Mouse (Mus musculus): ENCODE measurements at regions not wholly inside any gene's neighbourhood (a gene's known extent, or its start where the extent isn't known, plus 50 kb on each side); places are given as distances from the start of the nearest gene placed in this dataset.
"Not testable (repeated sequence)": the region's sequence is repeated elsewhere in the genome, so short reads cannot be mapped to it uniquely, and the experiment has no call there.

- Histone ChIP-seq H3K4me3 (replicated peaks; ENCODE audit: insufficient read depth, low read depth, low read length) (no peak overlapping the region), H3K4me1 (ENCODE audit: control insufficient read depth, insufficient read depth, low read length) (no peaks in the 10 kb centered on the region), H3K27ac (ENCODE audit: insufficient read depth, low read length) (no peak overlapping the region), H3K27me3 (ENCODE audit: control insufficient read depth, insufficient read depth, low read length) (no peaks in the 10 kb centered on the region)
- TF ChIP-seq CTCF (IDR thresholded peaks at IDR 0.05; ENCODE audit: borderline replicate concordance, insufficient read depth, low read depth, low read length) (no peak), POLR2A (IDR thresholded peaks at IDR 0.05; ENCODE audit: borderline replicate concordance, insufficient read depth, low read length) (no peak)
- no peak for DNase-seq
- WGBS, result 91% methylated on average over 7 of the region's 7 CpGs
These were observed 50.8 kb upstream of the Elmo1 start for GRCm38 (mm10) chr13:20039590-20039989.

- H3K27ac ChIP-seq (ENCODE audit: insufficient read depth, low read length), result no peak overlapping the region
- DNase-seq, result peak in 1 of 2 experiments; percentile 9
- WGBS, result 33% methylated on average over 11 of the region's 11 CpGs
- no peaks in the 10 kb centered on the region for H3K4me1 ChIP-seq (ENCODE audit: control insufficient read depth, insufficient read depth, low read length)
- H3K4me3 ChIP-seq (replicated peaks; ENCODE audit: insufficient read depth, low read depth, low read length), result no peak overlapping the region
- TF ChIP-seq CTCF (IDR thresholded peaks at IDR 0.05; ENCODE audit: borderline replicate concordance, insufficient read depth, low read depth, low read length), result peak; percentile 40; the same call in 1 of the 2 replicates
- no peak for TF ChIP-seq POLR2A (IDR thresholded peaks at IDR 0.05; ENCODE audit: borderline replicate concordance, insufficient read depth, low read length)
- H3K27me3 ChIP-seq (ENCODE audit: control insufficient read depth, insufficient read depth, low read length), result no peaks in the 10 kb centered on the region
These were observed 51.9 kb upstream of the Elmo1 start for GRCm38 (mm10) chr13:20038463-20038862.

- H3K4me3 ChIP-seq (replicated peaks; ENCODE audit: insufficient read depth, low read depth, low read length), result no peak overlapping the region
- H3K4me1 ChIP-seq (ENCODE audit: control insufficient read depth, insufficient read depth, low read length), result no peaks in the 10 kb centered on the region
- WGBS, result 94% methylated on average over 7 of the region's 7 CpGs
- H3K27ac ChIP-seq (ENCODE audit: insufficient read depth, low read length), result no peak overlapping the region
- TF ChIP-seq CTCF (IDR thresholded peaks at IDR 0.05; ENCODE audit: borderline replicate concordance, insufficient read depth, low read depth, low read length), result no peak
- no peak for TF ChIP-seq POLR2A (IDR thresholded peaks at IDR 0.05; ENCODE audit: borderline replicate concordance, insufficient read depth, low read length)
- no peaks in the 10 kb centered on the region for H3K27me3 ChIP-seq (ENCODE audit: control insufficient read depth, insufficient read depth, low read length)
- no peak for DNase-seq
These were observed 53.0 kb upstream of the Elmo1 start for GRCm38 (mm10) chr13:20037436-20037835.

- TF ChIP-seq POLR2A (IDR thresholded peaks at IDR 0.05; ENCODE audit: borderline replicate concordance, insufficient read depth, low read length), result no peak
- no peak for TF ChIP-seq CTCF (IDR thresholded peaks at IDR 0.05; ENCODE audit: borderline replicate concordance, insufficient read depth, low read depth, low read length)
- no peak overlapping the region for H3K27ac ChIP-seq (ENCODE audit: insufficient read depth, low read length)
- WGBS, result 86% methylated on average over 11 of the region's 11 CpGs
- no peak overlapping the region for H3K4me3 ChIP-seq (replicated peaks; ENCODE audit: insufficient read depth, low read depth, low read length)
- no peak for DNase-seq
- no peaks in the 10 kb centered on the region for H3K27me3 ChIP-seq (ENCODE audit: control insufficient read depth, insufficient read depth, low read length)
- H3K4me1 ChIP-seq (ENCODE audit: control insufficient read depth, insufficient read depth, low read length), result no peaks in the 10 kb centered on the region
These were observed 56.3 kb upstream of the Elmo1 start for GRCm38 (mm10) chr13:20033937-20034735.

GRCm38 (mm10) chr13:20031660-20032059 lies 58.7 kb upstream of the Elmo1 start:
- Histone ChIP-seq H3K4me3 (replicated peaks; ENCODE audit: insufficient read depth, low read depth, low read length) (no peak overlapping the region), H3K27me3 (ENCODE audit: control insufficient read depth, insufficient read depth, low read length) (no peaks in the 10 kb centered on the region), H3K27ac (ENCODE audit: insufficient read depth, low read length) (no peak overlapping the region), H3K4me1 (ENCODE audit: control insufficient read depth, insufficient read depth, low read length) (no peaks in the 10 kb centered on the region)
- DNase-seq, result no peak
- TF ChIP-seq CTCF (IDR thresholded peaks at IDR 0.05; ENCODE audit: borderline replicate concordance, insufficient read depth, low read depth, low read length), result no peak
- TF ChIP-seq POLR2A (IDR thresholded peaks at IDR 0.05; ENCODE audit: borderline replicate concordance, insufficient read depth, low read length), result no peak
- 65% methylated on average over 5 of the region's 5 CpGs for WGBS

- no peak overlapping the region for H3K4me3 ChIP-seq (replicated peaks; ENCODE audit: insufficient read depth, low read depth, low read length)
- no peak overlapping the region for H3K27ac ChIP-seq (ENCODE audit: insufficient read depth, low read length)
- TF ChIP-seq CTCF (IDR thresholded peaks at IDR 0.05; ENCODE audit: borderline replicate concordance, insufficient read depth, low read depth, low read length) (no peak), POLR2A (IDR thresholded peaks at IDR 0.05; ENCODE audit: borderline replicate concordance, insufficient read depth, low read length) (no peak)
- DNase-seq, result no peak
- no peaks in the 10 kb centered on the region for H3K4me1 ChIP-seq (ENCODE audit: control insufficient read depth, insufficient read depth, low read length)
- no peaks in the 10 kb centered on the region for H3K27me3 ChIP-seq (ENCODE audit: control insufficient read depth, insufficient read depth, low read length)
- WGBS, result 47% methylated on average over 5 of the region's 5 CpGs
These were observed 59.3 kb upstream of the Elmo1 start for GRCm38 (mm10) chr13:20031082-20031481.

- TF ChIP-seq CTCF (IDR thresholded peaks at IDR 0.05; ENCODE audit: borderline replicate concordance, insufficient read depth, low read depth, low read length) (no peak), POLR2A (IDR thresholded peaks at IDR 0.05; ENCODE audit: borderline replicate concordance, insufficient read depth, low read length) (no peak)
- WGBS, result 83% methylated on average over 6 of the region's 6 CpGs
- no peaks in the 10 kb centered on the region for H3K27me3 ChIP-seq (ENCODE audit: control insufficient read depth, insufficient read depth, low read length)
- no peaks in the 10 kb centered on the region for H3K4me1 ChIP-seq (ENCODE audit: control insufficient read depth, insufficient read depth, low read length)
- DNase-seq, result no peak
- H3K27ac ChIP-seq (ENCODE audit: insufficient read depth, low read length), result no peak overlapping the region
- H3K4me3 ChIP-seq (replicated peaks; ENCODE audit: insufficient read depth, low read depth, low read length), result no peak overlapping the region
These were observed 63.8 kb upstream of the Elmo1 start for GRCm38 (mm10) chr13:20026612-20027011.

GRCm38 (mm10) chr13:20016454-20016853 lies 73.9 kb upstream of the Elmo1 start:
- H3K4me3 ChIP-seq (replicated peaks; ENCODE audit: insufficient read depth, low read depth, low read length); H3K4me1 ChIP-seq (ENCODE audit: control insufficient read depth, insufficient read depth, low read length); H3K27ac ChIP-seq (ENCODE audit: insufficient read depth, low read length); H3K27me3 ChIP-seq (ENCODE audit: control insufficient read depth, insufficient read depth, low read length); DNase-seq: not testable (repeated sequence)
- 91% methylated on average over 16 of the region's 16 CpGs for WGBS

Data from cerebellum, adult 2 months (tissue).